Mouse (Mus musculus): ENCODE results near the gene Olfr549. TPM values are rescaled to one million over a fixed set of nuclear protein-coding genes. Genes with fewer than 3 reads are reported as not detected.

Gene Olfr549
- polyA plus RNA-seq, 1 experiment from 2014 or later = not detected

DNA sequence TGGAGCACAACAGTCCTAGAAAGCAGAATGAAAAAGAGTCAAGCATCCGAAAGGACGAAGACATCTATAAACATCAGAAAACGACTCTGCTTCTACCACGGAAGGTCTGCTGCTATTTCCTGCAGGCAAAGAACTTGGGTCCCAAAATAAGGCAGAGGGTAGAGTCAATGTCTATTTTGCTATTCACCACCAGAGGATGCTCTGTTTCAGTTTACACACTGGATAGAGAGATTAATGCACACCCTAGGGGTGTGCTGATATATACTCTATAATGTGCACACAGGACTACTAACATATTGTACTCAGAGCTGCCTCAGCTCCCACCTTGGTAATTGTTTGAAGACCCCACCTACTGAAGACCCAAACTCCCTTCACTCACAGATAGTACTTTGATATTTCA, 16.5 kb downstream of the Olfr549 start:
- no peak overlapping the region for H3K27ac ChIP-seq (ENCODE audit: low read length)
- ATAC-seq (replicated peaks; ENCODE audit: extremely low read depth, insufficient read depth, low FRiP score) = no peak
- 85% methylated on average over 4 of the region's 4 CpGs for WGBS
- H3K4me1 ChIP-seq (ENCODE audit: control insufficient read depth, insufficient read depth, low read length) = 0 out of 2 replicates have a peak, but pooled peaks cover 2% of the 10 kb centered on the region
- H3K4me3 ChIP-seq (ENCODE audit: low read length) = no peak overlapping the region
- H3K27me3 ChIP-seq (ENCODE audit: control insufficient read depth, insufficient read depth, low read length) = no peaks in the 10 kb centered on the region
- H3K9me3 ChIP-seq (replicated peaks; ENCODE audit: control insufficient read depth, low read length) = no peaks in the 10 kb centered on the region
- H3K9ac ChIP-seq (ENCODE audit: low read length) = no peak overlapping the region
- no peak overlapping the region for H3K4me2 ChIP-seq (ENCODE audit: low read depth, low read length)
- H3K36me3 ChIP-seq (ENCODE audit: control insufficient read depth, insufficient read depth) = peaks cover 5% of the 10 kb centered on the region; the same call in 1 of the 2 replicates

DNA sequence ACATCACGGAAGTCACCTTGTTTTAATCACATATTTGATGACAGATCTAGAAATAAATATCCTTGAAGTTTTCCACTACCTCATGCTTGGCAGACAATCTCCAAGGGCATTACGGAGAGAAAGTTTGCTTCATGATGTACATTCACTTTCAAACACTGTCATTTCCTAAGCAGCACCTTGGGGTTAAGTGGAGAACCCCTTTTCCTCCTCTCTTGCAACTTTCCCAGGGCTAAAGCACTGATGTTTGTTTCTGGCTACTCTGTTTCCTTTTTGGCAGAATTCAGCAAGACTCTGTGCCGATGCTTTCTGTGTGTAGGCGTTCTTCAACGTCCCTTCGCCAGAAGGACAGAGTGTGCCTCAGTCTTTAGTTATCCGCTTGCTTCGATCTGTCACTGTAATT, 21.5 kb downstream of the Olfr549 start, which contains the start of gene Olfr550:
Olfr550 (plus strand) TSS at position 301 of the 400 bp plus-strand sequence.
- Histone ChIP-seq H3K4me1 (ENCODE audit: control insufficient read depth, insufficient read depth, low read length) (no peaks in the 10 kb centered on the region), H3K27me3 (ENCODE audit: control insufficient read depth, insufficient read depth, low read length) (no peaks in the 10 kb centered on the region), H3K9ac (ENCODE audit: low read length) (no peak within 1 kb of the TSS), H3K27ac (ENCODE audit: low read length) (no peak within 1 kb of the TSS), H3K4me2 (ENCODE audit: low read depth, low read length) (no peak within 1 kb of the TSS), H3K9me3 (replicated peaks; ENCODE audit: control insufficient read depth, low read length) (no peaks in the 10 kb centered on the region), H3K4me3 (ENCODE audit: low read length) (no peak within 1 kb of the TSS), H3K36me3 (ENCODE audit: control insufficient read depth, insufficient read depth) (no peaks in the 10 kb centered on the region)
- no peak for ATAC-seq (replicated peaks; ENCODE audit: extremely low read depth, insufficient read depth, low FRiP score)
- 79% methylated on average over 8 of the region's 8 CpGs for WGBS

DNA sequence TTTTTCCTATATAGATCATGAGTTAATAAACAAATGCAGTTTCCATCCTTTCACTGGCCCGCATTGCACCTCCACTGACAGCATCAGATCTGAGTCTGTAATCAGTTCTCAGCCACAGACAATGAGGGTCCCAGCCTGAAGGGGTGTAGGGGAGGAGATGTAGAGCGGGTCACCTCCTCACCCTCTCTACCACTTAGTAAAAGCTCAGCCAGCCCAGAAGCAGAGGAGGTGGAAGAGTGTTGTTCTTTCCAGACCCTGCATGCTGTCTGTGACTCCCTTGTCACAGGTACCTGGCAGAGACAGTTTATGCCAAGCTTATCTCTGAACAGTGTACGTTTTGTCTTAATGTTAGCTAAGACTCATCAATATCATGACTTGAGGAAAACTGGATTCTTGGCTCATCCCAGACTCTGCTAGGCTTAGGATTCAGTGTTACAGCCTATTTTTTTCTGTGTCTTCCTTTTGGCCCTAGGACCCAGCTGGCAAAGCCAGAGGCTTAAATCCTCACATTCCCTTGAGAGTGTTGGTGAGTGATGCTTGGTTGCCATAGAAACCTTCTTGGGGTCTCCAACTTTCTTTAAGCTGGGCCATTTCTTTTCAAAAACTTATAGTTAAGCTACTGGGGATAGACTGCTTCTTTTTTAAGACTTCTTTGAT, 23.6 kb downstream of the Olfr549 start:
- 70% methylated on average over 3 of the region's 3 CpGs for WGBS
- no peaks in the 10 kb centered on the region for H3K36me3 ChIP-seq (ENCODE audit: control insufficient read depth, insufficient read depth)
- no peak for ATAC-seq (replicated peaks; ENCODE audit: extremely low read depth, insufficient read depth, low FRiP score)
- H3K27ac ChIP-seq (ENCODE audit: low read length) = no peak overlapping the region
- no peaks in the 10 kb centered on the region for H3K27me3 ChIP-seq (ENCODE audit: control insufficient read depth, insufficient read depth, low read length)
- no peak overlapping the region for H3K9ac ChIP-seq (ENCODE audit: low read length)
- no peaks in the 10 kb centered on the region for H3K4me1 ChIP-seq (ENCODE audit: control insufficient read depth, insufficient read depth, low read length)
- no peak overlapping the region for H3K4me2 ChIP-seq (ENCODE audit: low read depth, low read length)
- no peaks in the 10 kb centered on the region for H3K9me3 ChIP-seq (replicated peaks; ENCODE audit: control insufficient read depth, low read length)
- no peak overlapping the region for H3K4me3 ChIP-seq (ENCODE audit: low read length)

DNA sequence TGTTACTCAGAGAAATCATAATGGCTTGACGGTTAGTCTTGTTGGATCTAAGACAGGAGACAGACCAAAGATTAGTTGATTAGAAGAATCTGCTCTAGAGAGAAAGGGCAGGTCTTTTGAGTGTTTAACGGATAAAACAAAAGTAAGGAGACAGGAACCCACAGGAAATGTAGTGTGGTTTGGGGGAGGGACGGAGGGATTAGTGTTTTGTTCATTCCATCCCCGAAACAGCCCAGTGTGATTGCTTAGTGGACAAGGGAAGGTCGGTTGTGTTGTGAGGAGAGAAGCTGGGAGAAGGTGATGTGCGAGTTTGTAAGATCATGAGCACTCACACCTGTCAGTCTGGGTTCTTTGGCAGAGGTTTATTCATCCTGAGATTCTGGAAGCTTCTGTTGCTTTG, 26.3 kb downstream of the Olfr549 start:
- no peak for ATAC-seq (replicated peaks; ENCODE audit: extremely low read depth, insufficient read depth, low FRiP score)
- WGBS = 63% methylated on average over 6 of the region's 6 CpGs
- Histone ChIP-seq H3K27me3 (ENCODE audit: control insufficient read depth, insufficient read depth, low read length) (no peaks in the 10 kb centered on the region), H3K9ac (ENCODE audit: low read length) (no peak overlapping the region), H3K4me1 (ENCODE audit: control insufficient read depth, insufficient read depth, low read length) (no peaks in the 10 kb centered on the region), H3K4me2 (ENCODE audit: low read depth, low read length) (no peak overlapping the region), H3K27ac (ENCODE audit: low read length) (no peak overlapping the region), H3K36me3 (ENCODE audit: control insufficient read depth, insufficient read depth) (no peaks in the 10 kb centered on the region), H3K9me3 (replicated peaks; ENCODE audit: control insufficient read depth, low read length) (no peaks in the 10 kb centered on the region), H3K4me3 (ENCODE audit: low read length) (no peak overlapping the region)

DNA sequence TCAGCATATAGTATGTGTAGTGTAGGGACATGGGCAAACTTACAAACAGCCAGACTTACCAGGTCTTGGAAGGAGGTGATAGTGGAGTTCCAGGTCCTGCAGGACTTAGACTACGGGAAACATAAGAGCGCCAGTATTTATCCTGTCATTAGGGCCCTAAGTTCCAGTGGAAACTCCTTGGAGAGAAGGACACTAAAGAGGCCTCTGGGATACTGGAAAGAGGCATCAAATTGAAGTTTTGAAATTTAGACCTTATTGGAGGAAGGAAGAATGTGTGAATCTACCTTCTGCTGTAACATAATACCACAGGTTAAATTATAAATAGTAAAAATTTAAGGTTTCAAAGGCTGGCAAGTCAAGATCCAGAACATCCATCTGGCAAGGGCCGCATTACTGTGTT, 42.1 kb downstream of the Olfr549 start, which contains the start of gene Olfr551:
Olfr551 (minus strand) TSS at position 101 of the 400 bp plus-strand sequence.
- WGBS = 82% methylated on average over 3 of the region's 3 CpGs
- no peak for ATAC-seq (replicated peaks; ENCODE audit: extremely low read depth, insufficient read depth, low FRiP score)
- H3K27me3 ChIP-seq (ENCODE audit: control insufficient read depth, insufficient read depth, low read length) = no peaks in the 10 kb centered on the region
- no peaks in the 10 kb centered on the region for H3K36me3 ChIP-seq (ENCODE audit: control insufficient read depth, insufficient read depth)
- no peaks in the 10 kb centered on the region for H3K4me1 ChIP-seq (ENCODE audit: control insufficient read depth, insufficient read depth, low read length)
- H3K9me3 ChIP-seq (replicated peaks; ENCODE audit: control insufficient read depth, low read length) = no peaks in the 10 kb centered on the region
- no peak within 1 kb of the TSS for H3K9ac ChIP-seq (ENCODE audit: low read length)
- H3K27ac ChIP-seq (ENCODE audit: low read length) = no peak within 1 kb of the TSS
- H3K4me2 ChIP-seq (ENCODE audit: low read depth, low read length) = no peak within 1 kb of the TSS
- H3K4me3 ChIP-seq (ENCODE audit: low read length) = no peak within 1 kb of the TSS

DNA sequence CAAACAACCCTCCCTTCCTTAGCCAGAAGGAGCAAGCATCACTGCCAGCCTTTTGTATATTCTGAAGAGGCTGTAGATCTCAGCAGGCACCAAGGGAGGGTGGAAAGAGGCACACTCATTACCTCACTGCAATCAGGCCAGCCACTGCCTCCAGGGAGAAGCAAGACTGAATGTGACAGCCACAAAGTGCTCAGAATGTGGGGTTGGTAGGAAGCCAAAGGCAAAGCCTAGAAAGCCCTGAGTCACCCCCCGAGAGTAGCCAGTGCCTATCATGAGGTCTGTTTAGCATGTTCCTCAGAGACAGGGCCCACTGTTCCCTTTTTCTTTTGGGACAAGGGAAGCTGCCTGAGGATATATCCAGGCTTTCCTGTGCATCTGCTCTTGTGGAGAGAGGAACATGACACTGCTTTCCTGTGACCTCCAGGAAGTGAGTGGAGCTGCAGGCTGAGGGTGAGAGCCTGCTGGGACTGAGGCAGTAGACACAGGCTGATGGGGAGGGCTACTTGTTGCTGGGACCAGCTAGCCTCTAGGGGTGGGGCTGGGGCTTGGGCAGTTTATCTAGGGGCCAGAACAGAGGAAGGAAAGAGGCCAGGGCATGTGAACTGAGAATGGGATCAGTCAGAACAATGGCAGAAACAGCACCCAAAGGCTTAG, 47.8 kb downstream of the Olfr549 start, which contains the start of gene Olfr552:
Olfr552 (plus strand) TSS at position 393 of the 654 bp plus-strand sequence.
- Histone ChIP-seq H3K4me2 (ENCODE audit: low read depth, low read length) (no peak within 1 kb of the TSS), H3K4me1 (ENCODE audit: control insufficient read depth, insufficient read depth, low read length) (no peaks in the 10 kb centered on the region), H3K27me3 (ENCODE audit: control insufficient read depth, insufficient read depth, low read length) (no peaks in the 10 kb centered on the region), H3K4me3 (ENCODE audit: low read length) (no peak within 1 kb of the TSS), H3K9ac (ENCODE audit: low read length) (no peak within 1 kb of the TSS), H3K36me3 (ENCODE audit: control insufficient read depth, insufficient read depth) (no peaks in the 10 kb centered on the region), H3K27ac (ENCODE audit: low read length) (no peak within 1 kb of the TSS), H3K9me3 (replicated peaks; ENCODE audit: control insufficient read depth, low read length) (no peaks in the 10 kb centered on the region)
- 40% methylated on average over 1 of the region's 1 CpGs for WGBS
- no peak for ATAC-seq (replicated peaks; ENCODE audit: extremely low read depth, insufficient read depth, low FRiP score)

Other genes starting within 250 kb of the Olfr549 start
- gene Rrm1, start 108.2 kb upstream of the Olfr549 start, polyA plus RNA-seq (2015; fragmentation: Nextera tagmentation; extraction: Ambion mirVana) = 131 and 138 TPM in 2 replicates
- 0.12 and 0.17 TPM in 2 replicates for gene Olfr543, start 68.2 kb upstream of the Olfr549 start, polyA plus RNA-seq (2015; fragmentation: Nextera tagmentation; extraction: Ambion mirVana)
- 0.04 TPM in 1 of 2 replicates, not detected in the other for gene Olfr544, start 61.6 kb upstream of the Olfr549 start, polyA plus RNA-seq (2015; fragmentation: Nextera tagmentation; extraction: Ambion mirVana)
- gene Olfr545, start 50.3 kb upstream of the Olfr549 start, polyA plus RNA-seq (2015; fragmentation: Nextera tagmentation; extraction: Ambion mirVana) = not detected in 2 replicates
- not detected in 2 replicates for gene Olfr547, start 15.1 kb upstream of the Olfr549 start, polyA plus RNA-seq (2015; fragmentation: Nextera tagmentation; extraction: Ambion mirVana)
- gene Olfr548-ps1, start 9.0 kb upstream of the Olfr549 start, polyA plus RNA-seq (2015; fragmentation: Nextera tagmentation; extraction: Ambion mirVana) = not detected in 2 replicates
- 0.80 and 0.82 TPM in 2 replicates for gene Trim21, start 15.6 kb downstream of the Olfr549 start, polyA plus RNA-seq (2015; fragmentation: Nextera tagmentation; extraction: Ambion mirVana)
- gene Olfr550, start 21.6 kb downstream of the Olfr549 start, polyA plus RNA-seq (2015; fragmentation: Nextera tagmentation; extraction: Ambion mirVana) = not detected in 2 replicates
- gene Olfr551, start 42.0 kb downstream of the Olfr549 start, polyA plus RNA-seq (2015; fragmentation: Nextera tagmentation; extraction: Ambion mirVana) = not detected in 2 replicates
- not detected in 2 replicates for gene Olfr552, start 47.9 kb downstream of the Olfr549 start, polyA plus RNA-seq (2015; fragmentation: Nextera tagmentation; extraction: Ambion mirVana)
- gene Olfr553, start 68.3 kb downstream of the Olfr549 start, polyA plus RNA-seq (2015; fragmentation: Nextera tagmentation; extraction: Ambion mirVana) = not detected in 2 replicates
- gene Olfr554, start 88.6 kb downstream of the Olfr549 start, polyA plus RNA-seq (2015; fragmentation: Nextera tagmentation; extraction: Ambion mirVana) = not detected in 2 replicates
- not detected in 2 replicates for gene Olfr555, start 109.0 kb downstream of the Olfr549 start, polyA plus RNA-seq (2015; fragmentation: Nextera tagmentation; extraction: Ambion mirVana)
- not detected in 2 replicates for gene Olfr556, start 115.0 kb downstream of the Olfr549 start, polyA plus RNA-seq (2015; fragmentation: Nextera tagmentation; extraction: Ambion mirVana)
- gene Trim68, start 137.5 kb downstream of the Olfr549 start, polyA plus RNA-seq (2015; fragmentation: Nextera tagmentation; extraction: Ambion mirVana) = 12.3 and 12.4 TPM in 2 replicates
- not detected in 2 replicates for gene Olfr557, start 146.0 kb downstream of the Olfr549 start, polyA plus RNA-seq (2015; fragmentation: Nextera tagmentation; extraction: Ambion mirVana)
- 1.3 and 1.5 TPM in 2 replicates for gene Olfr558, start 152.3 kb downstream of the Olfr549 start, polyA plus RNA-seq (2015; fragmentation: Nextera tagmentation; extraction: Ambion mirVana)
- gene Olfr33, start 169.2 kb downstream of the Olfr549 start, polyA plus RNA-seq (2015; fragmentation: Nextera tagmentation; extraction: Ambion mirVana) = not detected in 2 replicates
- gene Olfr559, start 177.6 kb downstream of the Olfr549 start, polyA plus RNA-seq (2015; fragmentation: Nextera tagmentation; extraction: Ambion mirVana) = not detected in 2 replicates
- gene Olfr560, start 209.5 kb downstream of the Olfr549 start, polyA plus RNA-seq (2015; fragmentation: Nextera tagmentation; extraction: Ambion mirVana) = 0.07 TPM in 1 of 2 replicates, not detected in the other
- gene Olfr78, start 209.6 kb downstream of the Olfr549 start, polyA plus RNA-seq (2015; fragmentation: Nextera tagmentation; extraction: Ambion mirVana) = 0.14 and 0.39 TPM in 2 replicates
- not detected in 2 replicates for gene Olfr561, start 221.4 kb downstream of the Olfr549 start, polyA plus RNA-seq (2015; fragmentation: Nextera tagmentation; extraction: Ambion mirVana)

Measured in heart, embryonic 16.5 days (tissue).